Mouse (Mus musculus): ENCODE data around the gene Tph1.
A peak's percentile ranks its signal among the peaks of the same experiment; 100 is the strongest.

The Tph1 gene

GRCm38 (mm10) chr7:46643172-46643571 is 29.2 kb downstream of the Tph1 start:
- DNase-seq: peak; percentile 69

DNA sequence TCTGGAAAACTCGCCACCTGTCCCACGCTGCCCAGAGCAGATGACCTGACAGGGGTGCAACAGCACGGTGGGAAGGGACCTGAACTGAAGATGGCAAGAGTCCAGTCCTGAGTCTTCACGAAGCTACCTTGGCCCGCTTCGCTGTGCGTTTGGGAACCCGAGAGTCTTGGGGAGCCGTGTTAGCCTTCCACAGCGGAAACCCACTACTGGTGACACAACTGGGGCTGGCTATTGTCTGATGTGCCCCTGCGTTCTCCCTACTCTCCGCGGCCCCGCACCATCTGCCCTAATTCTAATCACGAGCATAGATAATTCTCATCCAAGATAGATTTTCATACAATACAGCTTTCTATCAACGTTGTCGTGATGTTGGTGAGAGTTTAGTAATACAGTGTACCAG is 32.3 kb downstream of the Tph1 start:
- no peak for DNase-seq

DNA sequence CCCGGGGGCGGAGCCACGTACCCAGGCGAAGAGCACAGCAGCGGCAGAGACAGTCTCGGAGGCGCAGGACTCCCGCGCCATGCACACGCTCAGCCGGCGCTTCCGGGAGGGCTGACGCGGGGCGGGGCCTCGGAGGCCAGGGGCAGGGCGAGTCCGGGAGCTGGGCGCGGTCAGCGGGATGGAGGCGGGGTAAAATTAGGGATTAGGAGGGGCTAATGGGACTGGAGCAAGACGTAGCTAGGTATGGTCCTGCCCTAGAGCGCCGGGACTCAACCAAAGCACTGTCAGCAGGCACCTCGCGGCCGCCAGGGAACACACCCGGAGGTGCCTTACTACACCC is 32.7 kb downstream of the Tph1 start, which contains the start of gene Sergef:
Sergef (minus strand) TSS at position 116 of the 340 bp plus-strand sequence.
- peak; percentile 92 for DNase-seq

GRCm38 (mm10) chr7:46638889-46639691 is 33.2 kb downstream of the Tph1 start:
- no peak for DNase-seq

DNA sequence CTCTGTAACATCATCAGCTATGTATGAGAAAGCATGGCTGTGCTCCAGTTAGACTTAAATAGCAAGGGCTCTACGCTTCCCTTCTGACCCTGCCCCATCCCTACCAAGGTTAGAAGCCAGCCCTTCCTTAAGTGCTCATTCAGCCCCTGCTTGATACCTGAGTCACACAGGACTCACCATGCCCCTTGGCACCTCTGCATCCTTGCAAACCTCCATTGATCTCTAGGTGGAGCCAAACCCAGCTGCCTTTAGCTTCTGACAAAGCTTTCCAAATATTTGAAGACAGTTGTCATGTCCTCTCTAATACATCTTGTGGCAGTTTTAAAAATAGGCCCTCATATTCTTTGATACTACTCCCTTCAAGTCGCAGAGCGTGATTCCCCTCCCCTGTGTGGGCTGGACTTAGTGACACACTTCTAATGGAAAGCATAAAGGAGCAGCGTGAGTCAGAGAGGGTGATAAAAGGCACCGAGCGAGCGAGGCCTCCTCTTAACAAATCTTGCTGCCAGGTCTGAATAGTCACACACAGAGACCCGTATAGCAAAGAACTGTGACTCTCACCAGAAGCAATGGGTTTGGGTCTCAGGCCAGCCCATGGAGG is 43.9 kb downstream of the Tph1 start:
- DNase-seq: no peak

DNA sequence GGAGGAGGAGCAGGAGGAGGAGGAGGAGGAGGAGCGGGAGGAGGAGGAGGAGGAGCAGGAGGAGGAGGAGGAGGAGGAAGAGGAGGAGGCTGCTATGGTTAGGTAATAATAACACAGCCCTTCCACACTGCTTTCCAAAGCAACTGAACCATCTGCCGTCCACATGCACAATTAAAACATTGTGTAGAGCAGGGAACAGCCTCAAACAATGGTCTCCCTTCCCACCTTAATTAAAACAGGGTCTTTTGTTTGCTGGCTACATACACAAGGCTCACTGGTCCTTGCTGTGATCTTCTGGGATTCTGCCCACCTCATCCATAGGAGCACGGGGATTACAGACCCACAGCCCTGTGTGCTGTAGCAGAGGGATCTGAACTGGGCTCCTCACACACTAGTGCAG is 48.4 kb downstream of the Tph1 start:
- no peak for DNase-seq

- no peak for DNase-seq
Observed at GRCm38 (mm10) chr7:46618416-46619110, 53.8 kb downstream of the Tph1 start.

- DNase-seq: no peak
Observed at GRCm38 (mm10) chr7:46616429-46617005, 55.8 kb downstream of the Tph1 start.

DNA sequence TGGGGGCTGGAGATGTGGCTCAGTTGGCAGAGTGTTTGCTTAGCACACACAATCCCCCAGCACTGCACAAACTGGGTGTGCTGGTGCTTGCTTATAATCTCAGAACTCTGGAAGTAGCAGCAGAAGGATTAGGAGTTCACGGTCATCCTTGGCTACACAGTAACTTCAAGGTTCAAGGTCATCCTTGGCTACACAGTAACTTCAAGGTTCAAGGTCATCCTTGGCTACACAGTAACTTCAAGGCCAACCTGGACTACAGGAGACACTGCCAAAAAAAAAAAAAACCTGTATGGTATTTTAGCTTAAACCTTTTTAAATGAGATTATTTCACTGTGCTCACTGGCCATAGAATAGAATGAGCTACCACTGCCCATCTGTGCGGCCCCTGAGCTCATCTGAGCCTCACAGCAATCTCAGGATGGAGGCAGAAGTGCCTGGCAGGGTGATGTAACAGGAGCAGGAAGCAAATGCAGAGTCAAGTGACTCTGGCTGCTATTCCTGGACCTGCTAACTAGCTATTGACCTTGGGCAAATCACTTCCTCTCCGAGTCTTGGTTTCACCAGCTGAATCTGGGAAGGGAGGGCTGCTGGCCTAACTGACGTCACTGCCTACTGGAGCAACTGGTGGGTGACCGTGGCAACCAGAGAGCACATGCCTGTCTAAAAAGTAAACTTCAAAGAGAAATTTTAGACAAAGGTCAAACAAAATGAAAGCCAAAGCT is 56.9 kb downstream of the Tph1 start:
- DNase-seq: no peak

- no peak for DNase-seq
Observed at GRCm38 (mm10) chr7:46614263-46614662, 58.1 kb downstream of the Tph1 start.

DNA sequence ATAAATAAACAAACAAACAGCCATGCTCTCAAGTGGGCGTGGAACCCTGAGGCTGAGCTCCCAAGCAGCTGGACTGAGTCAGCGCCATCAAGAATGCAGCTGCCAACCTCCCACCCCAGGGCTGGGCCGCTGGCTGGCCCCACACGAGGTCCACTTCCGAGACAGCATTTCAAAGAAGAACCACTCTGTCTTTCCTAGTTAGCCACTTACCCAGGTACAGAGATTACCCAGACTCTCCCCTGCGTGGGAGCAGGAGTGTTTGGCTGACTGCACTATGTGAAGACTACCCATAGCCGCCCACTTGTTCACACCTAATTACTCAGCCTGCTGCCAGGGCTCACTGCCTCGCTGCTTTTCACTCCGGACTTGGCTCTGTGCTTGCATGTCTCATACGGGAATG is 59.2 kb downstream of the Tph1 start:
- DNase-seq: peak; percentile 42

DNA sequence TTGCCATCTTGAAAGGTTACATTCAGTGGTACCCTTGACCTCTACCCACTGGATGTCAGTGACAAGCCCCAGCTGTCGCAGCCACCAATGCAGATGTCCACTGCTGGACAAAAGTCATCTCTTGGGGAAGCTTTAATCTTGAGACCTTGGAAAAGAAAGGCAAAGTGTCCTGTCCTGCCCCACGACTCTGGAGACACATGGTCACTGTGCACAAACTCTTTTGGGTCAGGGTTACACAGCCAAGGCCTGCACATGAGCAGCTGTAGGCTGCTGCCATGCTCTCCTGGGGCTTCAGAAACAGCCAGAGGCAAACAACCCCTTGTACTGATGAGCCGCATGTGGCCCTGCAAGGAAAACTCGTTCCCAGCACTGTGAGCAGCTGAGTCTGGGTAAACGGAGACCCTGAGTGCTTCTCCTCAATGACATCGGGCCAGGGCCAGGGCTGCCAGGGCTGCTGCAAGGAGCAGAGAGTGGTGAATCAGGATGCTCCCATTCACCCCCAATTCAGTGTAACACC is 59.9 kb downstream of the Tph1 start:
- no peak for DNase-seq

GRCm38 (mm10) chr7:46611970-46612369 is 60.4 kb downstream of the Tph1 start:
- DNase-seq: peak; percentile 78

DNA sequence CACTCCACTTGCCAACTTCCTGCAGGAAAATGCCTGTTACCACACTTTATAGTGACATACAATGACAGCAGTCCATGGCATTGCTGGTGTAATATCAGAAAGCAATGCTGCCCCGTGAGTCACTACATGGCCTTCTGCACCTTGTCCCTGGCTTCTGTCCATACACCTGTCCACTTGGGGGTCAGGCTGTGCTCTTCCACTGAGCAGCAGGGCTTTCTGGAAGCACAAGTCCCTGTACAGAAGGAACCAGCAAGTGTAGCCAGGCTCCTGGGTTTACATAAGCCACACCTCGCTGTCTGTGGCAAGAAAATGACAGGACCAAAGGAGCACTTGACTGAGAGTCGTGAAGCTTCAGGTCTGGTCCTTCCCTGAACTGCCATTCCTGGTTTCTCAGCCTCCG is 63.0 kb downstream of the Tph1 start:
- peak; percentile 47 for DNase-seq

GRCm38 (mm10) chr7:46607428-46608055 is 64.8 kb downstream of the Tph1 start:
- DNase-seq: peak; percentile 75

DNA sequence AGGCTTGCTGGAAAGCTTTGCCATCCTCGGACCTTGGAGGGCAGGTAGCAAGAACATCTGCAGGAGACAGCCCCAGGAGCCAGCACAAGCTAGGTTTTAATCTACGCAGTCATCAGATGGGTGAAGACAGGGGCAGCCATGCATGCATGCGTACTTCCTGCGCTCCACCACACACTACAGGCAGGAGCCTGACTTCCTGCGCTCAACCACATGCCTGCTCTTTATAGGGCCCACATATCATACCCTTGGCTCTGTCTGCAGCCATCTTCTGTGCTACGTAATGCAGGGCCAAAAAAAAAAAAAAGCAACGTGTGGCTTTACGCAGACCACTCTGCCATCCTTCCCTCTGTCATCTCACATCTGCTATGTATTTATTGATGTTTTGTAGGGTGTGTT is 65.3 kb downstream of the Tph1 start:
- DNase-seq: peak; percentile 38

DNA sequence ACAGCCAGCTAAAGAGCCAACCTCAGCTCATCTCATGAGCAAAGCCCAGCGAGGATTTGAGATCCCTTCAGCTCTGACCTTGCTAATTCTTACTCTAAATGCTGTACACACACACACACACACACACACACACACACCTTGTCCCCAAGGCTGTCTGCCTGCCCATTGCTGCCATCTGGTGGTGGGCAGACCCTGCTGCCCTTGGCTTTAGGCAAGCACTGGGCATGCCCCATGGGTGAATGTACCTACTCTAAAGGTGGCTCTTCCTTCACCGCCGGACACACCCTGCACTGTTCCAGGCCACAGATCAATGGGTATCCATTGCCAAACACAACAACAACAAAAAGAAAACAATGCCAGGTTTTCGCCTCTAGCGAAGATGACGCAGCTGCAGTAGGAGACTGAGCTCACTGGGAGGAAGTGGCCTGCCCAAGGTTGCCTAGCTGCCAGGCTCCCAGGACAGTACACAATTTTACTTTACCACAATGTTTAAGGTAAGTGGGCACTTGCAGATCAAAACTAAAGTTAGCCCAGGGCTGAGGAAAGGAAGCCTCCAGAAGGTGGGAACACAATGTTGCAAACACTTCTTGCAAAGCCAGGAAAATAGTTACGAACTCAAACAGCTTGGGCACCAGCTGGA is 65.8 kb downstream of the Tph1 start:
- peak; percentile 92 for DNase-seq

- peak; percentile 93 for DNase-seq
Observed at GRCm38 (mm10) chr7:46603051-46603450, 69.3 kb downstream of the Tph1 start.

GRCm38 (mm10) chr7:46602079-46602478 is 70.3 kb downstream of the Tph1 start:
- DNase-seq: peak; percentile 43

DNA sequence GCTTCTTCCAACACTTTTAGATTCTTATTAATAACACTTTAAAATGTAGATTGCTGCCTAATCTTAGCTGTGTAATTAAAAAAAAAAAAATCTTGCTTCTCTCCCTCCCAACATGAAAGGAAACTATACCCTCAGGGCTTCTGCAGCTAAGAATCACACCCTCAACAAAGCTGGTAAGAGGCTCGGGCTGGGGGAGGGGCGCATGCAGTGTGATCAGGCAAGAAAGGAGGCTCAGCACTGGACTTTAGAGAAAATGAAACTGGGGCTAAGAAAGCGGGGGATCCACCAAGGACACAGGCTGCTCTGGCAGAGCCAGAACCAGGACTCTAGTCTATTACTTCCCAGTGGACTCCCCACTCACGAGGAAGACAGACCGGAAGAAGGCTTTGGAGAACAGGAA is 71.2 kb downstream of the Tph1 start:
- no peak for DNase-seq

GRCm38 (mm10) chr7:46597006-46597405 is 75.3 kb downstream of the Tph1 start:
- DNase-seq: no peak

All from cerebellum, adult 11 months (tissue).